Mouse (Mus musculus) intestine, embryonic 16.5 days (tissue): ENCODE data around the gene Moxd1. TPM values are rescaled to one million over a fixed set of nuclear protein-coding genes. Genes with fewer than 3 reads are reported as not detected.

Experiments used
- ATAC-seq: fragments of 200-750 bp; cut with Nextera tagmentation; 2 replicates; pipeline ENCODE4 v1.8.0; 2017; ENCODE audit warnings: moderate TSS enrichment, moderate library complexity
- H3K27ac ChIP-seq: fragments of 300-500 bp; sonication (generic); 2 replicates; pipeline ENCODE4 v1.5.1; 2014; ENCODE audit warnings: mild to moderate bottlenecking, low read length
- H3K27me3 ChIP-seq: fragments of 300-500 bp; sonication (generic); replicated peaks from 2 replicates; pipeline ENCODE4 v1.6.1; 2014; ENCODE audit warnings: low read length, control low read depth, mixed read lengths; ENCODE audit not compliant: control insufficient read depth, insufficient read depth
- H3K36me3 ChIP-seq: fragments of 300-500 bp; sonication (generic); 2 replicates; pipeline ENCODE4 v1.6.1; 2014; ENCODE audit warnings: low read length, control low read depth; ENCODE audit not compliant: control insufficient read depth, insufficient read depth
- H3K4me1 ChIP-seq: fragments of 300-500 bp; sonication (generic); 2 replicates; pipeline ENCODE4 v1.6.1; 2014; ENCODE audit warnings: low read length, control low read depth, mixed read lengths; ENCODE audit not compliant: control insufficient read depth, insufficient read depth
- H3K4me2 ChIP-seq: fragments of 300-500 bp; sonication (generic); 2 replicates; pipeline ENCODE4 v1.6.1; 2014; ENCODE audit warnings: low read depth, low read length, control low read depth
- H3K4me3 ChIP-seq: fragments of 300-500 bp; sonication (generic); 2 replicates; pipeline ENCODE4 v1.5.1; 2014; ENCODE audit warnings: mild to moderate bottlenecking, low read length
- H3K9ac ChIP-seq: fragments of 300-500 bp; sonication (generic); 2 replicates; pipeline ENCODE4 v1.6.1; 2014; ENCODE audit warnings: low read depth, low read length
- H3K9me3 ChIP-seq: fragments of 300-500 bp; sonication (generic); 2 replicates; pipeline ENCODE4 v1.6.1; 2016; ENCODE audit warnings: low read length, control low read depth; ENCODE audit not compliant: control insufficient read depth
- WGBS: fragments of 180-500 bp; shearing (Covaris S2); extraction: QIAGEN DNeasy Blood & Tissue Kit; methylation state at CpG from one replicate; pipeline ENCODE4 v1.1.7; 2014; 5-methylcytosine and 5-hydroxymethylcytosine counted together
- polyA plus RNA-seq: library from polyadenylated mRNA; unstranded; fragments of >200 nt; fragmentation: Nextera tagmentation; extraction: Ambion mirVana; gene quantifications from 2 replicates; pipeline ENCODE4 v1.2.1, GENCODE M21; 2015

The Moxd1 gene
- polyA plus RNA-seq, 1 experiment from 2014 or later = 11.7 TPM

DNA sequence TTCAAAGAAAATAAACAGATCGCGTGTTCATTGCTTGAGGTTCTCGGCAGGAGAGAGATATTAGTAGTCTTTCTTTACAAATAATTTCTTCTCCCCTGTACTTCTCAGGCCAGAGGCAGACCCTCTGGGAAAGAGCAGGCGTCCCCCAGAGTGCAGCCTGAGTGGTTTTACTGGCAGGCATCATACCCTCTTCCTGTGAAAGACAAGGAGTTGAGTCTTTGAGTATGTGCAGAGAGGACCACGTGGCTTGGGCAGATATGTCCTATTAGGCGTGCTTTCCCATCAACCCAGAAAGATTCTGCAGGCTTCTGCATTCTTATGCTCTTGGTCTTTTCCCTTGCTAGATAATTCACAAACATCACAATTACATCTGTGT lies 117.9 kb downstream of the Moxd1 start:
- H3K36me3 ChIP-seq = no peaks in the 10 kb centered on the region
- no peak overlapping the region for H3K27ac ChIP-seq
- no peak overlapping the region for H3K9ac ChIP-seq
- H3K4me1 ChIP-seq = no peaks in the 10 kb centered on the region
- no peaks in the 10 kb centered on the region for H3K27me3 ChIP-seq
- no peaks in the 10 kb centered on the region for H3K9me3 ChIP-seq
- no peak overlapping the region for H3K4me2 ChIP-seq
- no peak overlapping the region for H3K4me3 ChIP-seq
- ATAC-seq = no peak
- WGBS = 76% methylated on average over 6 of the region's 6 CpGs

DNA sequence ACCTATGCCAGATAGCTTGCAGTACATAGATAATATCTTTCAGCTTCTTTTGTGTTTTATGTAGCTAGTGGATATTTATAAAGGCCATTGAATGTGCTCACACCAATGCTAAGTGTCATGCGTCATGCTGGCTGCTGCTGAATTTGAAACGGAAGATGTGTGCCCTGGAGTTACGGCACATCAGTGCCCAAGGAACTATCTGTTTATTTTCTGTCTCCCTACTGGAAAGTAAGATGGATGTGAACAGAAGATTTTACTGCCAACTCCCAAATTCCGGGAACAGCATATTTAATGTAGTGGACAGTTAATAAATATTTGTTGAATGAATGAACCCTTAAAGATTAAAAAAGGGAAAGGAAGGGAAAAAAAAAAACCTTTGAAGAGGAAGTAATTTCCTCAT lies 119.8 kb downstream of the Moxd1 start:
- Histone ChIP-seq H3K4me3 (no peak overlapping the region), H3K36me3 (no peaks in the 10 kb centered on the region), H3K9me3 (no peaks in the 10 kb centered on the region), H3K4me1 (no peaks in the 10 kb centered on the region), H3K9ac (no peak overlapping the region), H3K4me2 (no peak overlapping the region), H3K27me3 (no peaks in the 10 kb centered on the region), H3K27ac (no peak overlapping the region)
- ATAC-seq = no peak
- WGBS = 46% methylated on average over 4 of the region's 4 CpGs

Other genes with a start within 250 kb of the Moxd1 start
- not detected in 2 replicates for gene Taar6, start 237.9 kb upstream of the Moxd1 start, polyA plus RNA-seq
- gene Taar7a, start 230.0 kb upstream of the Moxd1 start, polyA plus RNA-seq = not detected in 2 replicates
- not detected in 2 replicates for gene Taar7b, start 223.6 kb upstream of the Moxd1 start, polyA plus RNA-seq
- not detected in 2 replicates for gene Taar7d, start 196.3 kb upstream of the Moxd1 start, polyA plus RNA-seq
- not detected in 2 replicates for gene Taar7e, start 185.9 kb upstream of the Moxd1 start, polyA plus RNA-seq
- not detected in 2 replicates for gene Taar7f, start 174.0 kb upstream of the Moxd1 start, polyA plus RNA-seq
- gene Taar8a, start 147.0 kb upstream of the Moxd1 start, polyA plus RNA-seq = not detected in 2 replicates
- not detected in 2 replicates for gene Taar8b, start 131.2 kb upstream of the Moxd1 start, polyA plus RNA-seq
- gene Taar8c, start 121.6 kb upstream of the Moxd1 start, polyA plus RNA-seq = 0.13 TPM in 1 of 2 replicates, not detected in the other
- not detected in 2 replicates for gene Taar9, start 114.0 kb upstream of the Moxd1 start, polyA plus RNA-seq
- 148 and 158 TPM in 2 replicates for gene Stx7, start 74.2 kb upstream of the Moxd1 start, polyA plus RNA-seq